Mouse (Mus musculus) forebrain, embryonic 16.5 days (tissue): ENCODE data around the gene Zfyve28. TPM values are rescaled to one million over a fixed set of nuclear protein-coding genes. Genes with fewer than 3 reads are reported as not detected.

Experiments
- ATAC-seq: fragments of 200-750 bp; cut with Nextera tagmentation; 2 replicates; pipeline ENCODE4 v1.8.0; 2017; ENCODE audit warnings: mild to moderate bottlenecking, moderate library complexity
- H3K27ac ChIP-seq: fragments of 300-500 bp; sonication (generic); 2 replicates; pipeline ENCODE4 v1.5.1; 2014; ENCODE audit warnings: low read length, control low read depth
- H3K27me3 ChIP-seq: fragments of 300-500 bp; sonication (generic); replicated peaks from 2 replicates; pipeline ENCODE4 v1.6.1; 2014; ENCODE audit warnings: low read length; ENCODE audit not compliant: control insufficient read depth, insufficient read depth
- H3K36me3 ChIP-seq: fragments of 300-500 bp; sonication (generic); 2 replicates; pipeline ENCODE4 v1.6.1; 2014; ENCODE audit not compliant: control insufficient read depth, insufficient read depth
- H3K4me1 ChIP-seq: fragments of 300-500 bp; sonication (generic); replicated peaks from 2 replicates; pipeline ENCODE4 v1.6.1; 2014; ENCODE audit warnings: low read length; ENCODE audit not compliant: control insufficient read depth, insufficient read depth
- H3K4me2 ChIP-seq: fragments of 300-500 bp; sonication (generic); 2 replicates; pipeline ENCODE4 v1.6.1; 2014; ENCODE audit warnings: mild to moderate bottlenecking, low read length, control low read depth
- H3K4me3 ChIP-seq: fragments of 300-500 bp; sonication (generic); replicated peaks from 2 replicates; pipeline ENCODE4 v1.5.1; 2014; ENCODE audit warnings: mild to moderate bottlenecking, low read length, control low read depth
- H3K9ac ChIP-seq: fragments of 300-500 bp; sonication (generic); replicated peaks from 2 replicates; pipeline ENCODE4 v1.6.1; 2014; ENCODE audit warnings: low read depth, low read length, control low read depth
- H3K9me3 ChIP-seq: fragments of 300-500 bp; sonication (generic); 2 replicates; pipeline ENCODE4 v1.6.1; 2016; ENCODE audit warnings: low read length; ENCODE audit not compliant: control insufficient read depth
- WGBS: fragments of 180-500 bp; shearing (Covaris S2); extraction: QIAGEN DNeasy Blood & Tissue Kit; methylation state at CpG from one replicate; pipeline ENCODE4 v1.1.7; 2014; 5-methylcytosine and 5-hydroxymethylcytosine counted together
- polyA plus RNA-seq: library from polyadenylated mRNA; unstranded; fragments of >200 nt; fragmentation: Nextera tagmentation; extraction: Ambion mirVana; gene quantifications from 2 replicates; pipeline ENCODE4 v1.2.1, GENCODE M21; 2015

The Zfyve28 gene
- polyA plus RNA-seq, 1 experiment from 2014 or later: 5.2 TPM

DNA sequence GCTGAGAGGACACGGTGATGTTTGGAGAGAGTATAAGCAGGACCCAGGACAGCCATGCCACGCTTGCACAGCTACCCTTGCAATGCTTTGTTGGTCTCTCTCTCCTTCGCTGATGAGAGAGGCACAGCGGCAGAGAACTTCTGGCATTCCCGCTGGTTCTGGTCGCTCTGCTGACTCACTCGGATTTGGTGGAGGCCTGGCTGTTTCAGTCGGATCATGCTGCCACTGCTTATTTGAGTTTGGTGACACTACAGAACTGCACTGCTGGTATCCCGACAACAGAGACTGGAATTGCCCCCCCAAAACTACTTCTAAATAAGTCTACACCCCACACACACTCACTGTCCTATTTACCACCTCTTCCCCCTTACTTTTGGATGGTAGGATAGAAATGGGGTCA is 9.0 kb downstream of the Zfyve28 start:
- 88% methylated on average over 9 of the region's 9 CpGs for WGBS
- Histone ChIP-seq H3K9me3 (no peaks in the 10 kb centered on the region), H3K36me3 (no peaks in the 10 kb centered on the region), H3K4me2 (no peak overlapping the region), H3K4me3 (no peak overlapping the region), H3K4me1 (no peaks in the 10 kb centered on the region), H3K9ac (no peak overlapping the region), H3K27me3 (peaks cover 4% of the 10 kb centered on the region; the same call in 1 of the 2 replicates), H3K27ac (no peak overlapping the region)
- ATAC-seq: no peak

DNA sequence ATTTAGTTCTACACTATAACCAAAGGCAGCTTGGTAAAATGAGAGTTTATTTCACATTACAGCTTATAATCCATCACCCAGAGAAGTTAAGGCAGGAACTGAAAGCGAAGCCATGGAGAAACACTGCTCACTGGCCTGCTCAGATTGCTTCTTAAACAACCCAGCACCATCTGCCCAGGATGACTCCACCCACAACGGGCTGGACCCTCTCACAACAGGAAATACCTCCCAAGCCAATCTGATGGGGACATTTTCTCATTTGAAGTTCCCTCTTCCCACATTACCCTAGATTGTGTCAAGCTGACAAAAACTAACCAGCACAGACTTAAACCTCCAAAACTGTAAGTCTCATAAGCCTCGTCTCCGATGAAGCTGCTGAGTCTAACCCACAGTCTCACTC is 10.2 kb downstream of the Zfyve28 start:
- H3K27me3 ChIP-seq: no peaks in the 10 kb centered on the region
- 83% methylated on average over 4 of the region's 4 CpGs for WGBS
- no peak for ATAC-seq
- H3K4me2 ChIP-seq: no peak overlapping the region
- no peak overlapping the region for H3K27ac ChIP-seq
- no peaks in the 10 kb centered on the region for H3K36me3 ChIP-seq
- no peak overlapping the region for H3K4me3 ChIP-seq
- no peaks in the 10 kb centered on the region for H3K9me3 ChIP-seq
- H3K9ac ChIP-seq: no peak overlapping the region
- H3K4me1 ChIP-seq: no peaks in the 10 kb centered on the region

- no peaks in the 10 kb centered on the region for H3K27me3 ChIP-seq
- no peaks in the 10 kb centered on the region for H3K4me1 ChIP-seq
- no peak for ATAC-seq
- 90% methylated on average over 6 of the region's 6 CpGs for WGBS
- H3K27ac ChIP-seq: no peak overlapping the region
- no peak overlapping the region for H3K4me3 ChIP-seq
- H3K9me3 ChIP-seq: no peaks in the 10 kb centered on the region
- no peak overlapping the region for H3K9ac ChIP-seq
- no peaks in the 10 kb centered on the region for H3K36me3 ChIP-seq
- H3K4me2 ChIP-seq: no peak overlapping the region
Measured at GRCm38 (mm10) chr5:34276746-34277145, 11.5 kb downstream of the Zfyve28 start.

- ATAC-seq: no peak
- Histone ChIP-seq H3K4me2 (no peak overlapping the region), H3K27me3 (no peaks in the 10 kb centered on the region), H3K4me1 (no peaks in the 10 kb centered on the region), H3K9me3 (no peaks in the 10 kb centered on the region), H3K9ac (no peak overlapping the region), H3K27ac (no peak overlapping the region), H3K4me3 (no peak overlapping the region), H3K36me3 (no peaks in the 10 kb centered on the region)
- WGBS: 85% methylated on average over 7 of the region's 7 CpGs
Measured at GRCm38 (mm10) chr5:34276191-34276590, 12.1 kb downstream of the Zfyve28 start.

GRCm38 (mm10) chr5:34274676-34275293 is 13.5 kb downstream of the Zfyve28 start:
- ATAC-seq: no peak
- H3K27ac ChIP-seq: no peak overlapping the region

GRCm38 (mm10) chr5:34274268-34274667 is 14.0 kb downstream of the Zfyve28 start:
- 71% methylated on average over 3 of the region's 3 CpGs for WGBS
- H3K27ac ChIP-seq: no peak overlapping the region
- H3K27me3 ChIP-seq: no peaks in the 10 kb centered on the region
- H3K4me1 ChIP-seq: no peaks in the 10 kb centered on the region
- no peak overlapping the region for H3K4me2 ChIP-seq
- no peak overlapping the region for H3K9ac ChIP-seq
- no peaks in the 10 kb centered on the region for H3K9me3 ChIP-seq
- no peak for ATAC-seq
- H3K4me3 ChIP-seq: no peak overlapping the region
- no peaks in the 10 kb centered on the region for H3K36me3 ChIP-seq

More at GRCm38 (mm10) chr5:34274676-34275293, 13.5 kb downstream of the Zfyve28 start:
- H3K9ac ChIP-seq: no peak overlapping the region
- H3K4me2 ChIP-seq: no peak overlapping the region
- H3K9me3 ChIP-seq: no peaks in the 10 kb centered on the region
- no peak overlapping the region for H3K4me3 ChIP-seq
- no peaks in the 10 kb centered on the region for H3K36me3 ChIP-seq
- WGBS: 88% methylated on average over 10 of the region's 10 CpGs
- no peaks in the 10 kb centered on the region for H3K27me3 ChIP-seq
- H3K4me1 ChIP-seq: no peaks in the 10 kb centered on the region

DNA sequence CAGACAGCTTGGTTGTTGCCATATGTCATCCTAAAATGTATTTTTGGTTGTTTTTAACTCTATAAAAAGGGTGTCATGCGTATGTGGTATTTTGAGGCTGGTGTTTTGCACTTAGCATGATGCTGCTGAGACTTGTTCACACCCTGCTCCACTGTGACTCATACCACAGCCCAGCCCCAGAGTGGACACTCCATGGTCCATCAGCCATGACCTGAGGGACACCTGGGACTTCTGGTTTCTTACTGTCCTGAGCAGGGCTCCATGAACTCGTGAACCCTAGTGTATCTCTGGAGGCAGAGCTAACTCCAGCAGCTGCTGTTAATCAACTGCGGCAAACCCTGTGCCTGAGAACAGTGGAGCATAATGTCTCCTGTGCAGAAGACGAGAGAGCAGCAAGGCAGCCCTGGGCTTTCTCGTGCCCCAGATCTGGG is 15.0 kb downstream of the Zfyve28 start:
- H3K4me2 ChIP-seq: no peak overlapping the region
- no peak overlapping the region for H3K4me3 ChIP-seq
- no peak overlapping the region for H3K27ac ChIP-seq
- no peak overlapping the region for H3K9ac ChIP-seq
- no peaks in the 10 kb centered on the region for H3K9me3 ChIP-seq
- 84% methylated on average over 5 of the region's 5 CpGs for WGBS
- no peak for ATAC-seq
- no peaks in the 10 kb centered on the region for H3K4me1 ChIP-seq
- no peaks in the 10 kb centered on the region for H3K36me3 ChIP-seq
- no peaks in the 10 kb centered on the region for H3K27me3 ChIP-seq

- no peaks in the 10 kb centered on the region for H3K4me1 ChIP-seq
- H3K9me3 ChIP-seq: no peaks in the 10 kb centered on the region
- H3K4me3 ChIP-seq: no peak overlapping the region
- 41% methylated on average over 3 of the region's 4 CpGs for WGBS
- no peak overlapping the region for H3K27ac ChIP-seq
- H3K9ac ChIP-seq: no peak overlapping the region
- no peaks in the 10 kb centered on the region for H3K36me3 ChIP-seq
- ATAC-seq: no peak
- no peaks in the 10 kb centered on the region for H3K27me3 ChIP-seq
- no peak overlapping the region for H3K4me2 ChIP-seq
Measured at GRCm38 (mm10) chr5:34271743-34272142, 16.5 kb downstream of the Zfyve28 start.

GRCm38 (mm10) chr5:34269921-34270465 is 18.3 kb downstream of the Zfyve28 start:
- no peak overlapping the region for H3K4me3 ChIP-seq
- 61% methylated on average over 12 of the region's 12 CpGs for WGBS
- no peak overlapping the region for H3K27ac ChIP-seq
- H3K4me1 ChIP-seq: no peaks in the 10 kb centered on the region
- H3K9me3 ChIP-seq: no peaks in the 10 kb centered on the region
- no peak overlapping the region for H3K4me2 ChIP-seq
- H3K9ac ChIP-seq: no peak overlapping the region
- no peak for ATAC-seq
- H3K36me3 ChIP-seq: no peaks in the 10 kb centered on the region
- no peaks in the 10 kb centered on the region for H3K27me3 ChIP-seq
